Mouse (Mus musculus) cerebellum, adult 2 months (tissue): ENCODE data around the gene N6amt1.

Experiments used
- CTCF ChIP-seq: fragments of 200-500 bp; IDR thresholded peaks from 2 replicates; pipeline ENCODE4 v1.5.1; 2011; ENCODE audit warnings: low read depth, mild to moderate bottlenecking, control low read depth, low read length, moderate library complexity, borderline replicate concordance; ENCODE audit not compliant: insufficient read depth
- POLR2A ChIP-seq: fragments of 200-500 bp; IDR thresholded peaks from 2 replicates; pipeline ENCODE4 v1.6.1; 2011; ENCODE audit warnings: low read length, control low read depth, borderline replicate concordance; ENCODE audit not compliant: insufficient read depth

- TF ChIP-seq CTCF (no peak), POLR2A (no peak)
Observed at GRCm38 (mm10) chr16:87341043-87341572, 12.9 kb upstream of the N6amt1 start.
